Mouse (Mus musculus) spleen, adult 2 months (tissue): ENCODE measurements at regions not wholly inside any gene's neighbourhood (a gene's known extent, or its start where the extent isn't known, plus 50 kb on each side); places are given as distances from the start of the nearest gene placed in this dataset.

Experiments
- CTCF ChIP-seq: fragments of 200-500 bp; IDR thresholded peaks from 2 replicates; pipeline ENCODE4 v1.5.1; 2011; ENCODE audit warnings: mild to moderate bottlenecking, inconsistent platforms; ENCODE audit not compliant: insufficient read depth, insufficient read length, insufficient replicate concordance; ENCODE audit errors: extremely low read depth
- POLR2A ChIP-seq: fragments of 200-500 bp; IDR thresholded peaks from 2 replicates; pipeline ENCODE4 v1.6.1; 2011; ENCODE audit warnings: low read depth, low read length, inconsistent platforms

DNA sequence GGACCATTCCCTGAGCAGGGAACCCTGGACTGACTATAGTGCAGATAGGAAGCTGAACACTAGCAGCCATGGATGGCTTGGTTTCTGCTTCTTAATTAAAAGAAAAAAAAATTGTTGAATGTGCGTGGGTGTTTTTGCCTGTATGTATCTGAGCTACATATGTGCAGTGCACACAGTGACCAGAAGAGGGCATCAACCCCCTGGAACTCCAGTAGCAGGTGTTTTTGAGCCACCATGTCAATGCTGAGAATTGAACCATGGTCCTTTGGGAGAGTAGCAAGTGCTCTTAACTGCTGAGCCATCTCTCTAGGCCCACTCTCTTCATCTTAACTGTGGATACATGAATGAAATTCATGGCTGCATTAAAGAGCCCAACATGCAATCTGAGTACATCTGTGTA, 172.5 kb downstream of the Lrrc3b start:
- no peak for TF ChIP-seq CTCF
- TF ChIP-seq POLR2A, result no peak
